Mouse (Mus musculus): ENCODE measurements at regions not wholly inside any gene's neighbourhood (a gene's known extent, or its start where the extent isn't known, plus 50 kb on each side); places are given as distances from the start of the nearest gene placed in this dataset.

GRCm38 (mm10) chr8:66568861-66569260 is 57.3 kb downstream of the Tktl2 start:
- in situ Hi-C loops (cut with MboI, MseI) = loop anchor here in 1 of 2 experiments (25.0 kb wide), 1 partner anchor 1068 kb away; no protein-coding TSS in a partner anchor

DNA sequence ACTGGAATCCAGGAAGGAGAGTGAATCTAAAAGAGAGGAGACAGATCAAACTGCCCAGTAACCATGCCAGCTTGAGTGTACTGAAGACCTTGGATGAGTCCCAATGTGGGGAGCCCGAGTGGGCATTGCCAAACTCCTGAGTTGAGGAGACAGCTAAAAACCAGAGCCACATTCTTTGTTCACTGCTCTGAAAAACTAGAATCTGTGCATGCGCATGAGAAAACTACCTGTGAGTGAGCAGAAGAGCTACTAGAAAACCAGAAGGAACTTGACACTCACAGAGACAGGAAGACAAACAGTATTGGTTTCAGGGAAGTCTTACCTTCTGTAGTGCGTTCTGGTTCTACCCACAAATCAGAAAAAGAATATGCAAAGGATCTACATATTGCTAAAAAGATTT is 74.6 kb downstream of the Tktl2 start:
- in situ Hi-C loops (cut with MboI, MseI) = no loop called here

DNA sequence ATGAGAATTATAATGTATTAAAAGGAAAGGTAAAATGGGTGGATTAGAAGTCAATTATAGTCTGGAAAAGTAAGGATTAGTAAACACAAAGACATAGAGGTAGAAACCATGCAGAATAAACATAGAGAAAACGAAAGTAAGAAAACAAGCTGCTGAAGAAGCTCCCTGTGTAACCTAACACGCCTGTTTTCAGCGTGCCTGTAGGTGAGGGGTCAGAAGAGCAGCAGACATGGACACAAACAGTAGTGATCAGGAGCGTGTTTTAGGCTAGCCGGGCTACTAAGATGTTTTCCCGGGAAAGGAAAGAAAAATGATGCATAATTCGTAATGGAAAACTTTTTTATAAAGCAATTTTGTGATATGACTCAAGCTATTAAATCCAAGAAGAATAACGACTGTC is 75.3 kb downstream of the Tktl2 start:
- in situ Hi-C loops (cut with MboI, MseI) = no loop called here

DNA sequence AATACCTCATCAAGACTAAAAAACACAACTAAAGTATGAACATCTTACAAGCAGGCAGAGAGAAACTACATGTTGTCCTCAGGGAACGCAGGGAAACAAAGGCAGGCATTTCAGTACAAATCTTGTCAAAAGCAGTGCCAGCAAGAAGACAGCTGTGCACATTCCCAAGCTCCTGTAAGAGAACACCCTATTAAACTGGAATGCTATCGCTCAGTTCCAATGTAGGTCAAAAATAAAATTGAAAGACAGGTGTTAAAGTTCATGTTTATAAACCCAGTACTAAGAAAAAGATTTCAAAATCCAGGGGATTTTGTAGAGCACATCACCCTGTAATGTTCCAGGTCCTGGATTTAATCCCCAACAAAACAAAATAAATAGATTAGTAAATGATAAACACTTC is 75.7 kb downstream of the Tktl2 start:
- in situ Hi-C loops (cut with MboI, MseI) = no loop called here

GRCm38 (mm10) chr8:66589437-66589836 is 77.9 kb downstream of the Tktl2 start:
- in situ Hi-C loops (cut with MboI, MseI) = no loop called here

GRCm38 (mm10) chr8:66607194-66607593 is 80.7 kb downstream of the Npy5r start:
- in situ Hi-C loops (cut with MboI, MseI) = no loop called here

- in situ Hi-C loops (cut with MboI, MseI) = no loop called here
Observed at GRCm38 (mm10) chr8:66623361-66623760, 64.6 kb downstream of the Npy5r start.

DNA sequence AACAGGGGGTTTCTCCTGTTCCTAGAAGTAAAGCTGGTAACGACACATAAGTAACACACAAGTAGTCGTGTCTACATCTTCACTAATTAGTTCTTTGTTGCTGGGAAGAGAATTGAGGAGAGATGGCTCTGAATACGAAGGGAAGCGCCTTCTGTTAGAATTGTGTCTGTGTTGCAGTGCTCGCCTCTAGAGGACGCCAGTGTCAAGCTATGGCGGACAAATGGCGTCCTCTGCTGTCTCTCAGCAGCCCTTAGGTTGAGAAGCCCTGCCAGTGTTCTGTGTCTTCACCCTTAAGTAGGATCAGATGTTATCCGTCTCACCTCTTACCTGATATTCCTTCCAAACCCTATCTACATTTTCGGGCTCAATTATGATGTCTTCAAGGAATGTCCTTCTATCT is 64.1 kb downstream of the Npy5r start:
- in situ Hi-C loops (cut with MboI, MseI) = no loop called here

All from T-helper 17 cell (primary cell).